Mouse (Mus musculus): ENCODE measurements around the gene Kti12. TPM values are rescaled to one million over a fixed set of nuclear protein-coding genes. Genes with fewer than 3 reads are reported as not detected.

Kti12 gene
- 15.5 and 16.4 TPM in 2 replicates for polyA plus RNA-seq (2011; ENCODE audit: insufficient read length, low read depth, missing spikeins)

- peak within 1 kb of the TSS; percentile 64 for H3K4me3 ChIP-seq (ENCODE audit: insufficient read depth, low read length)
- no peaks in the 10 kb centered on the region; the same call in none of the 2 replicates for H3K4me1 ChIP-seq (ENCODE audit: control insufficient read depth, insufficient read depth, low read length)
- H3K27ac ChIP-seq (ENCODE audit: insufficient read depth, low read length), result peak within 1 kb of the TSS; percentile 12; the same call in 1 of the 2 replicates
- TF ChIP-seq POLR2A (IDR thresholded peaks at IDR 0.05; ENCODE audit: low read depth, low read length), result peak; percentile 75
- TF ChIP-seq CTCF (IDR thresholded peaks at IDR 0.05; ENCODE audit: borderline replicate concordance, insufficient read depth, low read length), result no peak
Observed at GRCm38 (mm10) chr4:108847715-108848504, at the start of gene Kti12. Gene Kti12 (plus strand): TSS chr4:108847785.

GRCm38 (mm10) chr4:108798083-108798830, 49.3 kb upstream of the Kti12 start:
- H3K4me1 ChIP-seq (ENCODE audit: control insufficient read depth, insufficient read depth, low read length), result no peaks in the 10 kb centered on the region
- no peak overlapping the region for H3K27ac ChIP-seq (ENCODE audit: insufficient read depth, low read length)
- H3K4me3 ChIP-seq (ENCODE audit: insufficient read depth, low read length), result no peak overlapping the region
- no peak for TF ChIP-seq POLR2A (IDR thresholded peaks at IDR 0.05; ENCODE audit: low read depth, low read length)
- peak; percentile 48; the same call in 1 of the 2 replicates for TF ChIP-seq CTCF (IDR thresholded peaks at IDR 0.05; ENCODE audit: borderline replicate concordance, insufficient read depth, low read length)

GRCm38 (mm10) chr4:108803535-108803934, 44.0 kb upstream of the Kti12 start:
- no peak for TF ChIP-seq POLR2A (IDR thresholded peaks at IDR 0.05; ENCODE audit: low read depth, low read length)
- TF ChIP-seq CTCF (IDR thresholded peaks at IDR 0.05; ENCODE audit: borderline replicate concordance, insufficient read depth, low read length), result no peak
- Histone ChIP-seq H3K4me3 (ENCODE audit: insufficient read depth, low read length) (no peak overlapping the region), H3K27ac (ENCODE audit: insufficient read depth, low read length) (no peak overlapping the region), H3K4me1 (ENCODE audit: control insufficient read depth, insufficient read depth, low read length) (no peaks in the 10 kb centered on the region)

- H3K4me1 ChIP-seq (ENCODE audit: control insufficient read depth, insufficient read depth, low read length), result no peaks in the 10 kb centered on the region
- no peak overlapping the region for H3K4me3 ChIP-seq (ENCODE audit: insufficient read depth, low read length)
- H3K27ac ChIP-seq (ENCODE audit: insufficient read depth, low read length), result no peak overlapping the region
- TF ChIP-seq POLR2A (IDR thresholded peaks at IDR 0.05; ENCODE audit: low read depth, low read length) (no peak), CTCF (IDR thresholded peaks at IDR 0.05; ENCODE audit: borderline replicate concordance, insufficient read depth, low read length) (no peak)
Observed at GRCm38 (mm10) chr4:108811142-108811541, 36.4 kb upstream of the Kti12 start.

- no peak for TF ChIP-seq CTCF (IDR thresholded peaks at IDR 0.05; ENCODE audit: borderline replicate concordance, insufficient read depth, low read length)
- TF ChIP-seq POLR2A (IDR thresholded peaks at IDR 0.05; ENCODE audit: low read depth, low read length), result no peak
- H3K4me3 ChIP-seq (ENCODE audit: insufficient read depth, low read length), result no peak overlapping the region
- H3K4me1 ChIP-seq (ENCODE audit: control insufficient read depth, insufficient read depth, low read length), result no peaks in the 10 kb centered on the region
- no peak overlapping the region for H3K27ac ChIP-seq (ENCODE audit: insufficient read depth, low read length)
Observed at GRCm38 (mm10) chr4:108811550-108811949, 36.0 kb upstream of the Kti12 start.

- H3K4me3 ChIP-seq (ENCODE audit: insufficient read depth, low read length), result no peak overlapping the region
- peaks cover 2% of the 10 kb centered on the region for H3K4me1 ChIP-seq (ENCODE audit: control insufficient read depth, insufficient read depth, low read length)
- H3K27ac ChIP-seq (ENCODE audit: insufficient read depth, low read length), result no peak overlapping the region
- TF ChIP-seq CTCF (IDR thresholded peaks at IDR 0.05; ENCODE audit: borderline replicate concordance, insufficient read depth, low read length) (no peak), POLR2A (IDR thresholded peaks at IDR 0.05; ENCODE audit: low read depth, low read length) (no peak)
Observed at GRCm38 (mm10) chr4:108825677-108826076, 21.9 kb upstream of the Kti12 start.

- H3K27ac ChIP-seq (ENCODE audit: insufficient read depth, low read length), result no peak overlapping the region
- no peak overlapping the region for H3K4me3 ChIP-seq (ENCODE audit: insufficient read depth, low read length)
- H3K4me1 ChIP-seq (ENCODE audit: control insufficient read depth, insufficient read depth, low read length), result peaks cover 2% of the 10 kb centered on the region
- TF ChIP-seq POLR2A (IDR thresholded peaks at IDR 0.05; ENCODE audit: low read depth, low read length) (no peak), CTCF (IDR thresholded peaks at IDR 0.05; ENCODE audit: borderline replicate concordance, insufficient read depth, low read length) (no peak)
Observed at GRCm38 (mm10) chr4:108826096-108826495, 21.5 kb upstream of the Kti12 start.

- no peak overlapping the region for H3K27ac ChIP-seq (ENCODE audit: insufficient read depth, low read length)
- TF ChIP-seq POLR2A (IDR thresholded peaks at IDR 0.05; ENCODE audit: low read depth, low read length) (no peak), CTCF (IDR thresholded peaks at IDR 0.05; ENCODE audit: borderline replicate concordance, insufficient read depth, low read length) (no peak)
Observed at GRCm38 (mm10) chr4:108826643-108827042, 20.9 kb upstream of the Kti12 start.

GRCm38 (mm10) chr4:108830698-108831097, 16.9 kb upstream of the Kti12 start:
- Histone ChIP-seq H3K27ac (ENCODE audit: insufficient read depth, low read length) (peak overlapping the region; percentile 64; the same call in 1 of the 2 replicates), H3K4me3 (ENCODE audit: insufficient read depth, low read length) (no peak overlapping the region), H3K4me1 (ENCODE audit: control insufficient read depth, insufficient read depth, low read length) (peaks cover 2% of the 10 kb centered on the region)
- TF ChIP-seq CTCF (IDR thresholded peaks at IDR 0.05; ENCODE audit: borderline replicate concordance, insufficient read depth, low read length) (no peak), POLR2A (IDR thresholded peaks at IDR 0.05; ENCODE audit: low read depth, low read length) (no peak)

More at GRCm38 (mm10) chr4:108826643-108827042, 20.9 kb upstream of the Kti12 start:
- Histone ChIP-seq H3K4me1 (ENCODE audit: control insufficient read depth, insufficient read depth, low read length) (peaks cover 2% of the 10 kb centered on the region), H3K4me3 (ENCODE audit: insufficient read depth, low read length) (no peak overlapping the region)

All from embryonic fibroblast, embryonic 13.5 days (primary cell).